Mouse (Mus musculus): ENCODE measurements around the gene Ptprd.

Ptprd gene

GRCm38 (mm10) chr4:76218065-76218464 is 1993.7 kb downstream of the Ptprd start:
- in situ Hi-C loops (cut with MboI, MseI) = no loop called here

- in situ Hi-C loops (cut with MboI, MseI) = no loop called here
These were observed 1996.6 kb downstream of the Ptprd start for GRCm38 (mm10) chr4:76215141-76215540.

- in situ Hi-C loops (cut with MboI, MseI) = no loop called here
These were observed 2012.4 kb downstream of the Ptprd start for GRCm38 (mm10) chr4:76199321-76199720.

- in situ Hi-C loops (cut with MboI, MseI) = no loop called here
These were observed 2017.0 kb downstream of the Ptprd start for GRCm38 (mm10) chr4:76194762-76195161.

- in situ Hi-C loops (cut with MboI, MseI) = no loop called here
These were observed 2018.3 kb downstream of the Ptprd start for GRCm38 (mm10) chr4:76193496-76193895.

- in situ Hi-C loops (cut with MboI, MseI) = no loop called here
These were observed 2019.7 kb downstream of the Ptprd start for GRCm38 (mm10) chr4:76192031-76192430.

GRCm38 (mm10) chr4:76190788-76191187 is 2021.0 kb downstream of the Ptprd start:
- in situ Hi-C loops (cut with MboI, MseI) = no loop called here

- in situ Hi-C loops (cut with MboI, MseI) = no loop called here
These were observed 2028.7 kb downstream of the Ptprd start for GRCm38 (mm10) chr4:76183095-76183494.

GRCm38 (mm10) chr4:76179497-76179896 is 2032.3 kb downstream of the Ptprd start:
- in situ Hi-C loops (cut with MboI, MseI) = no loop called here

GRCm38 (mm10) chr4:76175086-76175485 is 2036.7 kb downstream of the Ptprd start:
- in situ Hi-C loops (cut with MboI, MseI) = no loop called here

GRCm38 (mm10) chr4:76155750-76156149 is 2056.0 kb downstream of the Ptprd start:
- in situ Hi-C loops (cut with MboI, MseI) = no loop called here

- in situ Hi-C loops (cut with MboI, MseI) = no loop called here
These were observed 2057.6 kb downstream of the Ptprd start for GRCm38 (mm10) chr4:76154190-76154589.

GRCm38 (mm10) chr4:76144925-76145324 is 2066.8 kb downstream of the Ptprd start:
- in situ Hi-C loops (cut with MboI, MseI) = no loop called here

- in situ Hi-C loops (cut with MboI, MseI) = no loop called here
These were observed 2067.4 kb downstream of the Ptprd start for GRCm38 (mm10) chr4:76144333-76144732.

- in situ Hi-C loops (cut with MboI, MseI) = no loop called here
These were observed 2073.9 kb downstream of the Ptprd start for GRCm38 (mm10) chr4:76137901-76138300.

- in situ Hi-C loops (cut with MboI, MseI) = no loop called here
These were observed 2075.1 kb downstream of the Ptprd start for GRCm38 (mm10) chr4:76136625-76137024.

GRCm38 (mm10) chr4:76091845-76092244 is 2119.9 kb downstream of the Ptprd start:
- in situ Hi-C loops (cut with MboI, MseI) = no loop called here

GRCm38 (mm10) chr4:76089866-76090265 is 2121.9 kb downstream of the Ptprd start:
- in situ Hi-C loops (cut with MboI, MseI) = no loop called here

- in situ Hi-C loops (cut with MboI, MseI) = no loop called here
These were observed 2135.7 kb downstream of the Ptprd start for GRCm38 (mm10) chr4:76076051-76076450.

- in situ Hi-C loops (cut with MboI, MseI) = no loop called here
These were observed 2138.5 kb downstream of the Ptprd start for GRCm38 (mm10) chr4:76073286-76073685.

GRCm38 (mm10) chr4:76071720-76072119 is 2140.0 kb downstream of the Ptprd start:
- in situ Hi-C loops (cut with MboI, MseI) = no loop called here

GRCm38 (mm10) chr4:76056836-76057235 is 2154.9 kb downstream of the Ptprd start:
- in situ Hi-C loops (cut with MboI, MseI) = no loop called here

GRCm38 (mm10) chr4:76045650-76046049 is 2166.1 kb downstream of the Ptprd start:
- in situ Hi-C loops (cut with MboI, MseI) = no loop called here

GRCm38 (mm10) chr4:76044802-76045201 is 2167.0 kb downstream of the Ptprd start:
- in situ Hi-C loops (cut with MboI, MseI) = no loop called here

Measured in regulatory T cell (primary cell).